Mouse (Mus musculus): ENCODE results near the gene Gp2. TPM values are rescaled to one million over a fixed set of nuclear protein-coding genes. Genes with fewer than 3 reads are reported as not detected.
A peak's percentile ranks its signal among the peaks of the same experiment; 100 is the strongest.

The Gp2 gene
- not detected for total RNA-seq (2021)

DNA sequence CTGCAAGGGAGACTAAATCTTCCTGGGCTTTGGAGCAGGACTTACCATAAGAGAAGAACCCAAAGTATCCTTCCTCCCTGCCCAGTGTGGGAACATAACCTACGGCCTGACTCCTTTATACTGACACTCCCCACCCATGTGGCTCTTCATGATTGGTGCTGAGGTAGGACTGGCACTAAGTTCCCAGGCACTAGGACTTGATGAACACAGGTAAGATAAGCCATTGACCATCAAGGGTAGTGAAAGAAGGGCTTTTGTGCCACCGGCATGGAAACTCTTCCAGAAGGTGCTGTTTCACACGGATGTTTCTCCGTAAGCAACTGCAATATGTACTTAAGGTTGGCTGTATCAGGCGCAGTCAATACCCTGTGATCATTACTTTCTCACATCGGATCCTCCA lies at the start of gene Gp2:
Gene Gp2 (minus strand): TSS at position 101 of the 400 bp plus-strand sequence.
- intact Hi-C loops (cut with DNase I), result no loop called here
- DNase-seq (ENCODE audit: low spot score in 2 of 2), result no peak

DNA sequence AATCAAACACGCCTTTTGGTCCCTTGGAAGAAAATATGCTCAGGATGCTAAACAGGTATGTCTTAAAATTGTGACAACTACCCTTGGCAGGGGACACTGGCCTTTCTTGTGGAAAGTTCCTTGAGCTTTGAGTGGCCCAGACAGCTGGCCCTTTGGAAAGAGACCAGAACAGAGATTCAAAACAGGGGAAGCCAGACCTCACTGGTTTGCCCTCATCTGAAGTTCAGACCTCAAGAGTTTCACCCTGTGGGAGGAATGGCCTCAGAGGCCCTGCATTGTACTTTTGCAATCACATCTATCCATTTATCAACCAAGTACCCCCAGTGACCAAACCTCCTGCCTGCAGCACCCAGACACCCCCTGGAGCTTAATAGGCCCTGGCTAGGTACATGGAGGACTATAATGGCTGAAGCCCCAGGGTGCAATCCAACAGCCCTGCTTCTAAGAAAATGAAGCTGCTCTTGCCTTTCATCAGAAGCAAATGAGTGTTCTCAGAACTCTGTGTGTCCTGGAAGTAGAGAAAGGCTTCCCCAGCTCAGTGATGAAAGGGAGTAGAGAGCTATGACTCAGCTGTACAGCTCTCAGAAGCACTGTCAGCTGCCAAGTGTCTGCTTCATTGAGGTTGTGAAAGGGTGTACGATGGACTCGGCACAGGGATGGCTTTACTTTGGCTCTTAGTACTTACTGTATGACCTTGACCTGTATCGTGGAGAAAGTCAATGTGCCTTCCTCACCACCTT lies 31.1 kb upstream of the Gp2 start:
- peak; percentile 4 to 55 for DNase-seq (ENCODE audit: low spot score in 2 of 2)
- intact Hi-C loops (cut with DNase I), result loop anchor here (10.0 kb wide), 1 partner anchor 605 kb away; no protein-coding TSS in a partner anchor

DNA sequence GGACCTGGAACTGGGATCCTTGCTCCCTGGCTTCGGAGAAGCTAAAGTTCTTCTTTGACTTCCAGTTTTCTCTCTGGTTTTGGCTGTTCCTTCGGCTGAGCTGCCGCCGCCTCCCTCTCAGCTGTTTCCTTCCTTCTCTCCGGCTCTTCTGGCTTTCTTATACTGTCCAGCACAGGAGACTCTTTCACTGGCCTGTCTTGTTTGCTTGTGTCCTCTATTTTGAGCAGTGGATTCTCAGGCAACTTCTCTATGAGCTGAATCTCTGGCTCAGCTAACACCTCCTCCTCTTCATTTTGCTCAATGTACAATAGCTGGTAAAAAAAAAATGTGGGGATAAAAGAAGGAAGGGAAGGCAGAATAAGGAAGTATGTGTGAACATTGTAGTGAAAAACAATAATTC lies 27.6 kb upstream of the Gp2 start:
- intact Hi-C loops (cut with DNase I), result no loop called here
- peak; percentile 4 to 66 for DNase-seq (ENCODE audit: low spot score in 2 of 2)

DNA sequence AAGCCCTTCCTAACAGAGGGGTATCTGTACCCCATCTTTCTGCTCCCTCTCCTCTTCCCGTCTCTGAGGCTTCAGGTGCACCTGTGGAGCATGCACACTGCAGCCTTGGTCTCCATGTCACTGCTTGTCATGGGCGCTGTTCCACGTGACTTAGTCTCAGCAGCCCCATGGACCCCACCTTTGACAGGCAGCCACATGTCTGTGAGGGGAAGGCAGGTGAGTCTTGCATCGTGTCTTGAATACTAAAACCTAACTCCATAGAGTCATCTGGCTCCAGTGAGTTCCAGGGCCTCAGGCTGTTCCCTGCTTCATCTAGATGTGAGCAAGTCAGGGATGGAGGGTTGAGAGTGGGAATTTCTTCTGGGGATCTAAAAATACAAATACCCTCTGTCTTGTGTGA lies 25.1 kb upstream of the Gp2 start:
- DNase-seq (ENCODE audit: low spot score in 2 of 2), result no peak
- intact Hi-C loops (cut with DNase I), result no loop called here

DNA sequence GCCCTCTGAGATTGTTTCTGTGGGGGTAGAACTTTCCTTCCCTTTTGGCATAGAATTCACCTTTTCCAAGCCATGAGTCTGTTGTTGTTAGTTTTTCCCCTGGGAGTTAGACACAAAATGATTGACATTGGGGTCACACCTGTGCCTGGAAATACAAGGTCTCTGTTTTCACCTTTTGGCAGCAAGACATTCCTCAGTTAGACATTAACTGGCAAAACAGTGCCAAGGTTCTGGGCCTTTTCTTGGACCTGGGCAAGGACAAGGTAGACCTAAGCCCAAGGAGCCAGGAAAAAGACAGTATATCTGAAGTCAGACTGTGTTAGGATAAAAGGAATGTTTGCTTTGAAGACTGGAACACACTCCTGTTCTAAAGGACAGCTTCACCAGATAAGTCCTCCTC lies 20.2 kb upstream of the Gp2 start, which contains the start of gene Umod:
Gene Umod (minus strand): TSS at position 27 of the 400 bp plus-strand sequence.
- intact Hi-C loops (cut with DNase I), result no loop called here
- DNase-seq (ENCODE audit: low spot score in 2 of 2), result no peak

DNA sequence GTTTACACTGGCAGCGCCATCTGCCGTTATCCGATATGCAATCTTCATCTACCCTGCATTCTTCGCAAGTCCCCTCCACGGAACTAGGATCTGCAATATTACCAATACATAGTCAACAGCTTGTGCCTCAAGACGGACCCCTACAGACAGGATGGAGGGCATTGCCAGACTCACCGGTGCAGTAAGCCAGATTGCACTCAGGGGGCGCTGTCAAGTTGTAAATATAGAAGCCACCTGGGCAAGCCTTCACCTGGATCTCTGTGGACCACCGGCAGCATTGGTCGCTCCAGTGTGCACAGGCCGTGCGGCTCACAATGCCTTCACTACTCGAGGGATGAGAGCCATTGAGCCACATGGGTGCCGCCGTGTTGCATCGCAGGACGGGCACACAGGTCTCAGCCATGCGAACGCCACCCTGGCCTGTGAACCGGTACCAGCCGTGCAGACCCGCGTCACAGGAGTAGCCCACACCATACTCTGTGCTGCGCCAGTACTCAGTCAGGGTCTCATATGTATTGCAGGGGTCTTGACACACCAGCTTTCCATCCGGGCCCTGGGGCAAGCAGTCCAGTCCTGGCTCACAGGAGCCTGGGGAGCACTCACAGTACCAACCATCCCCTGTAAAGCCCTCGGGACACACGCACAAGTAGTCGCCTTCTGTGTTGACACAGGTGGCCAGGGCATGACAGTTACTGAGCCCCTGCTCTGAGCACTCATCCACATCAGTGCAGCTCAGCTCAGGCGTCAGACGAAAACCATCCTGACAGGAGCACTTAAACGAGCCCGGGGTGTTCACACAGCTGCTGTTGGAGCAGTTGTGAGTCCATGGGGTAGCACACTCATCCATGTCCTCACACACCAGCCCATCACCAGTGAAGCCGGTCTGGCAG lies 17.7 kb upstream of the Gp2 start:
- intact Hi-C loops (cut with DNase I), result no loop called here
- no peak for DNase-seq (ENCODE audit: low spot score in 2 of 2)

DNA sequence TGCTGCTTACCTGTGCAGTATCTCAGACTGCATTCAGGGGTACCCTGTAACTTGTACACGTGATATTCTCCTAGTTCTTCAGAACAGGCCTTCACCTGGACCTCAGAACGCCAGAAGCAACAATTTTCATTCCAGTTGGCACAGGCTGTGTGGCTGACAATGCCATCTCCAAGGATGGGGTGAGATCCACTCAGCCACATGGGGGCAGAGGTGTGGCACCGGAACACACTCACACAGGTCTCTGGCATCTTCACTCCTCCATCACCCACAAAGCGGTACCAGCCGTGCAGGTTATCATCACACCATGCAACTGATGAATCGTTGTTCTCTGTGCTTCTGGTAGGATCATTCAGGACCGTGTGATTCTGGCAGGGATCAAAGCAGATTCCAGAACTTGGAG lies 4.9 kb downstream of the Gp2 start:
- DNase-seq (ENCODE audit: low spot score in 2 of 2), result no peak
- intact Hi-C loops (cut with DNase I), result loop anchor here (5.0 kb wide), 1 partner anchor 63 kb away; the partner anchor contains the start of gene Acsm5

DNA sequence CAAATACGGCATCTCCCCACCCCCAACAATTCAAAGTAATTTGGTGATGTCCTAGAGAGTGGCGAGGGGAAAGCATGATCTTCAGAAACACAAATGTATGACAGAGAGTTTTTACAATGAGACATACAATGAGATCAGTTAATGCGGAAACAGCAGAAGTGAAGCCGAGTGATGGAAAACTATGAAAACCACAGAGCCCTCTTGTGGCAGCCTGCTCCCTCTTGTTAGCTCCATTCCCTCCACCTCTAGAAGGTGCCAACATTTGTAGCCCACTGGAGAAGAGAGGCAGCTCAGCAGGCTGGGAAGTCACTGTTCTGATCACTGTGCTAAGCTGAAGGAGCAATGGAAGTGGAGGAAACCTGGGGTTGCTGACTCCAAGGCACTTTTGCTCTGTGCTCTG lies 15.2 kb downstream of the Gp2 start:
- DNase-seq (ENCODE audit: low spot score in 2 of 2), result peak in 1 of 2 experiments; percentile 16
- intact Hi-C loops (cut with DNase I), result loop anchor here (5.0 kb wide), 1 partner anchor 68 kb away; no protein-coding TSS in a partner anchor

DNA sequence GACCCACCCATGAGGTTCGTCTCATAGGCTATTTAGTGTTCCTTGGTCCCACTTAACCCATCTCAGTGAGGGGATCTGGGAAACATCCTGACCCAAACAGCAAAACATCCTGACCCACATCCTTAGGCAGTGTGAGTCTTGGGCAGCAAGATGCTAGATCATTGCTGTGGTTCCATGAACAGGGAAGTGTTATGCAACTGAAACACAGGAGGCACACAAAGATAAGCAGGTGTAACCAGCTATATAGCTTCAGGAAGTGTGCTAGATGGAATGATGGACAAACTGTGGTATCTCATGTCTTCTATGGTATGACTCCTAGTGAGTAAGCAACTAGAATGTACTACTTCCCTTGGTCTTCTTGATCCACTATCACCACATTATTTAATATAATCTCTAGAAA lies 17.1 kb downstream of the Gp2 start:
- DNase-seq (ENCODE audit: low spot score in 2 of 2), result no peak
- intact Hi-C loops (cut with DNase I), result loop anchor here (5.0 kb wide), 1 partner anchor 70 kb away; no protein-coding TSS in a partner anchor

DNA sequence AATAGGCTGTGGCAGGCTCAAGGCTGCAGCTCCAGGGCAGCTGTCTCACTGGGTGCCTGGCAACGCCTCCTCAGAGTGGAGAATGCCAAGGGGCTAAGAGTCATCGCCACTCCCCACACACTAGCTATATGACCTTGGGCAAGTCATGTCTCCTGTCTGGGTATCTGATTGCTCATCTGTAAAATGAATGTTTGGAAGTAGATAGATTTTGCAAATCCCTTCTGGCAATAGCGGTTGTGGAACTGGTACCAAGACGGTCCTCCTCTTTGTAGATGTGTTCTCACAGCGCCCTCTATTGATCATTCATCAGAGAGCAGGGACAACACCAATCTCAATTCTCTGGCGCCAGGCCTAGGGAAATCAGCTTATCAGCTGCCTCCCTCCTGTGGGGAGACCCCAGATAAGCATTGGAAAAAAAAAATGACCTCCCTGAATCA lies 31.9 kb downstream of the Gp2 start:
- intact Hi-C loops (cut with DNase I), result loop anchor here (2.0 to 5.0 kb wide), 3 partner anchors 90 to 404 kb away; partner anchors contain the start of gene Acsm5
- peak; percentile 68 to 81 for DNase-seq (ENCODE audit: low spot score in 2 of 2)

DNA sequence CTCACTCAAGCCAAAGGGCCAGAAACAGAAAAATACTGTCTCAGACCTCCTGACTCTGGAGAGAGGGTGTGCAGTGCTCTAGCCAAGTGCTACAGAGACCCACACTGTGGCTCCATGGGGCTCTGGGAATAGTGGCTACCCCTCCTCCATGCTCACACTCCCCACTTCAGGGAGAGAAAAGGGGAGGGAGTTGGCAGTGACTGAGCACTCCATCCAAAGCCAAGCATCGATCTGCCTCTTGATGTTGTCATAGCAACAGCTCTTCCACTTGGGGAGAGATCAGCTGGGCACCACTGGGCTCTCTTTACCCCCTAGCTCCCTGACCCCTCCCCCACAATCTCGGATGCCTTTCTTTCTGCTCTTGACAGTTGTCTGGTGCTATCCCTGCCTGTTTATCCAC lies 38.4 kb downstream of the Gp2 start:
- intact Hi-C loops (cut with DNase I), result no loop called here
- DNase-seq (ENCODE audit: low spot score in 2 of 2), result peak in 1 of 2 experiments; percentile 18

DNA sequence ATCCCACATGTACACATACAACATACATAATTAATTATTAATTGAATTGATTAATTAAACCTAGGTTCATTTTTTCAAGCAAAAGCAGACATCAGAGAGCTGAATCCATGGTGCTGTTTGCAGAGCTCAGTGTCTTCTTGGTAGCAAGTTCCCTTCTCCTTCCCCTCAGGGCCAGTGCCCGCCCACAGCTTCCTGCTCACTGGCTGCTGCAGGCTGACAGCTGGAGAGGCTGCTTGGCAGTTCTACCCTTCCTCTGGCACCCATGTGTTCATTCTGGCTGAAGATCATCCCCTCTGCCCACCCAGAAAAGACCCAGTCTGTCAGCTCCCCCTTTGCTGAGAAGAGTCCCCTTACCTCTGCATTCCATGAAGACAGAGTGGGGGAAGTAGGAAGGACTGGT lies 40.6 kb downstream of the Gp2 start:
- peak in 1 of 2 experiments; percentile 12 for DNase-seq (ENCODE audit: low spot score in 2 of 2)
- intact Hi-C loops (cut with DNase I), result no loop called here

DNA sequence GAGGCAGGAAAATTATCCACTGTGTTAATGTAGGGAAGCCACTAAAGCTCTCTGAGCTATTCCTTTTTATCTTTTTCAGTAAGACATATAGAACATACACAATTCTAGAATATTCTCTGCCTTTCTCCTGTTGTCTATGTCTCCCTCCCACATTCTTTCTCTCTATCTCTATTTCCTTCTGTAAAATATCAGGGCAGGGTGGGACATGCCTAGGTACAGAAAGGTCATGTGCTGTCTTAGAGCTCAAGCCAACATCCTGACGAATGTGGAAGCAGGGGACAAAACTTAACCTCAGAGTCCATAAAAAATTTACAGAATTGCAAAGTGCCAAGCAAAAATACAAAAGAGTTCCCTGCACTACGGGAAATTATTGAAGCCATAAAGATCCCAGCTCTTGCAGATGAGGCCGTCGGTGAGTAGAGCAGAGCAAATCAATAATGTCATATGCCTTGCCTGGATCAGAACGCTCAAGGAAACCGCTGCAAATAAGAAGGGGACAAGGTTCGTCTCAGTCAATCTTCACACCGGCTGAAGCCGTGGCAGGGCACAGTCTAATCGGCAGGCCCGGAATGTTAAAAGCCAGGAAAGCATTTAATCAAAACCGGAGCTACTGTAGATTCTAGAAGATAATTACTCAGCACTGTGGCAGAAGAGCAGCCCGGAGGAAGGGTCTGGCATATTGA lies 64.9 kb downstream of the Gp2 start:
- intact Hi-C loops (cut with DNase I), result no loop called here
- DNase-seq (ENCODE audit: low spot score in 2 of 2), result no peak

Other genes starting within 250 kb of the Gp2 start
- not detected for gene Umod, start 20.0 kb upstream of the Gp2 start, total RNA-seq (2021)
- 1 to 10 TPM in 1 of 2 experiments, under 1 TPM in 1; 0.41 to 1.0 TPM for gene Acsm5, start 60.2 kb upstream of the Gp2 start, total RNA-seq (2021)
- not detected for gene Pdilt, start 64.2 kb upstream of the Gp2 start, total RNA-seq (2021)
- gene Acsm2, start 95.1 kb upstream of the Gp2 start, total RNA-seq (2021), result not detected
- gene Acsm1, start 147.7 kb upstream of the Gp2 start, total RNA-seq (2021), result not detected
- gene Acsm4, start 230.7 kb upstream of the Gp2 start, total RNA-seq (2021), result not detected